Mouse (Mus musculus) hindbrain, postnatal 0 days (tissue): ENCODE data around the gene Rpia. TPM values are rescaled to one million over a fixed set of nuclear protein-coding genes. Genes with fewer than 3 reads are reported as not detected.
A peak's percentile ranks its signal among the peaks of the same experiment; 100 is the strongest.

ENCODE experiments used
- ATAC-seq: fragments of 200-750 bp; cut with Nextera tagmentation; 2 replicates; pipeline ENCODE4 v1.8.0; 2017; ENCODE audit warnings: mild to moderate bottlenecking, moderate TSS enrichment, moderate library complexity
- DNase-seq: peaks from one replicate; pipeline ENCODE4 v3.0.0-alpha.2; 2015; ENCODE audit warnings: low spot score
- H3K27ac ChIP-seq: fragments of 300-500 bp; sonication (generic); 2 replicates; pipeline ENCODE4 v1.5.1; 2014; ENCODE audit warnings: mild to moderate bottlenecking
- H3K27me3 ChIP-seq: fragments of 300-500 bp; sonication (generic); 2 replicates; pipeline ENCODE4 v1.6.1; 2014; ENCODE audit warnings: low read length, mixed read lengths; ENCODE audit not compliant: insufficient read depth
- H3K36me3 ChIP-seq: fragments of 300-500 bp; sonication (generic); 2 replicates; pipeline ENCODE4 v1.6.1; 2014; ENCODE audit warnings: low read length, mixed read lengths; ENCODE audit not compliant: insufficient read depth
- H3K4me1 ChIP-seq: fragments of 300-500 bp; sonication (generic); 2 replicates; pipeline ENCODE4 v1.6.1; 2014; ENCODE audit warnings: antibody characterized with exemption, low read length, mixed read lengths; ENCODE audit not compliant: insufficient read depth
- H3K4me2 ChIP-seq: fragments of 300-500 bp; sonication (generic); 2 replicates; pipeline ENCODE4 v1.6.1; 2014; ENCODE audit warnings: low read depth, mild to moderate bottlenecking, low read length, moderate library complexity, mixed read lengths
- H3K4me3 ChIP-seq: fragments of 300-500 bp; sonication (generic); 2 replicates; pipeline ENCODE4 v1.5.1; 2014; ENCODE audit warnings: low read length
- H3K9ac ChIP-seq: fragments of 300-500 bp; sonication (generic); replicated peaks from 2 replicates; pipeline ENCODE4 v1.6.1; 2014; ENCODE audit warnings: mild to moderate bottlenecking, low read length, moderate library complexity, mixed read lengths
- H3K9me3 ChIP-seq: fragments of 300-500 bp; sonication (generic); 2 replicates; pipeline ENCODE4 v1.6.1; 2016; ENCODE audit warnings: low read length, mixed read lengths
- CTCF ChIP-seq: IDR thresholded peaks from 2 replicates; pipeline ENCODE4 v1.5.1; 2016; ENCODE audit warnings: antibody characterized with exemption, control low read depth, low read depth
- WGBS: fragments of 180-500 bp; shearing (Covaris S2); extraction: QIAGEN DNeasy Blood & Tissue Kit; methylation state at CpG from one replicate; pipeline ENCODE4 v1.1.7; 2014; 5-methylcytosine and 5-hydroxymethylcytosine counted together
- polyA plus RNA-seq: library from polyadenylated mRNA; unstranded; fragments of >200 nt; fragmentation: Nextera tagmentation; extraction: Ambion mirVana; gene quantifications from 2 replicates; pipeline ENCODE4 v1.2.1, GENCODE M21; 2015
- total RNA-seq: library from RNA; depleted of rRNA; stranded (reverse); fragments of >200 nt; gene quantifications from 2 replicates; pipeline ENCODE4 v1.2.3, GENCODE M21; 2014; rRNA removed

Rpia gene
- total and polyA plus RNA-seq, 2 experiments from 2014 or later = 1.7 to 9.0 TPM

DNA sequence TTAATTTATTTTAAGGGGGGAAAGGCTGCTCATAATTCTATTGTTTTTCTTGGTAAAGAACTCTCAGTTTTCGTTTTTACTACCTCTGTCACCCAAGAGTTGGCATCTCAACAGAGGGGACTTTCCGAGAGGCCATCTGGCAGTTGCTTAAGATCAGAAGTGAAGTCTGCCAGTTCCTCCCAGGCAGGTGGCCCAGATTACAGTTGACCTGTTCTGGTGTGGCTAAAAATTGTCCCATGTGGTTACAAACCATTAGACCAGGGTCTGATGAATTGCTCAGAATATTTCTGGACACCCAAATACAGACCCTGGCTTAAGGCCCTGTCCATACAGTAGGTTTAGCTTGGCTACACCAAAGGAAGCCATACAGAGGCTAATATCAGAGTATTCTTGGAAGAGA lies 66.4 kb downstream of the Rpia start:
- no peak overlapping the region for H3K9ac ChIP-seq
- H3K27ac ChIP-seq = no peak overlapping the region
- DNase-seq = peak; percentile 20
- no peak overlapping the region for H3K4me2 ChIP-seq
- H3K4me1 ChIP-seq = no peaks in the 10 kb centered on the region
- no peak for ATAC-seq
- H3K4me3 ChIP-seq = no peak overlapping the region
- no peaks in the 10 kb centered on the region for H3K27me3 ChIP-seq
- TF ChIP-seq CTCF = no peak
- no peaks in the 10 kb centered on the region for H3K9me3 ChIP-seq
- H3K36me3 ChIP-seq = no peaks in the 10 kb centered on the region
- WGBS = 46% methylated on average over 2 of the region's 2 CpGs

DNA sequence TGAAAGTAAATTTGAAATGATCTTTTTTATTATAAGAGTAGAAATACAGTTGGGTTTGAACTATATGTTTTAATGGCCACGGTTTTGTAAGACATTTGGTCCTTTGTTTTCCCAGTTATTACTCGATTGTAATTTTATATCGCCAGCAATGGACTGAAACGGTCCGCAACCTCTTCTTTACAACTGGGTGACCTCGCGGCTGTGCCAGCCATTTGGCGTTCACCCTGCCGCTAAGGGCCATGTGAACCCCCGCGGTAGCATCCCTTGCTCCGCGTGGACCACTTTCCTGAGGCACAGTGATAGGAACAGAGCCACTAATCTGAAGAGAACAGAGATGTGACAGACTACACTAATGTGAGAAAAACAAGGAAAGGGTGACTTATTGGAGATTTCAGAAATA lies 67.3 kb downstream of the Rpia start:
- no peak overlapping the region for H3K9ac ChIP-seq
- H3K36me3 ChIP-seq = no peaks in the 10 kb centered on the region
- 90% methylated on average over 13 of the region's 13 CpGs for WGBS
- no peak overlapping the region for H3K4me2 ChIP-seq
- DNase-seq (no peak), ATAC-seq (no peak)
- no peaks in the 10 kb centered on the region for H3K9me3 ChIP-seq
- H3K27ac ChIP-seq = no peak overlapping the region
- H3K27me3 ChIP-seq = no peaks in the 10 kb centered on the region
- no peak overlapping the region for H3K4me3 ChIP-seq
- TF ChIP-seq CTCF = no peak
- H3K4me1 ChIP-seq = no peaks in the 10 kb centered on the region

GRCm38 (mm10) chr6:70722298-70722697 lies 69.7 kb downstream of the Rpia start:
- Histone ChIP-seq H3K27ac (no peak overlapping the region), H3K4me2 (no peak overlapping the region), H3K4me1 (no peaks in the 10 kb centered on the region), H3K27me3 (no peaks in the 10 kb centered on the region), H3K9ac (no peak overlapping the region), H3K36me3 (no peaks in the 10 kb centered on the region), H3K4me3 (no peak overlapping the region), H3K9me3 (no peaks in the 10 kb centered on the region)
- no peak for TF ChIP-seq CTCF
- DNase-seq = no peak
- ATAC-seq = no peak
- WGBS = 91% methylated on average over 7 of the region's 7 CpGs

GRCm38 (mm10) chr6:70718760-70719159 lies 73.3 kb downstream of the Rpia start:
- ATAC-seq = no peak
- no peak for TF ChIP-seq CTCF
- Histone ChIP-seq H3K4me1 (no peaks in the 10 kb centered on the region), H3K27ac (no peak overlapping the region), H3K27me3 (no peaks in the 10 kb centered on the region), H3K36me3 (no peaks in the 10 kb centered on the region), H3K4me2 (no peak overlapping the region), H3K9me3 (no peaks in the 10 kb centered on the region), H3K4me3 (no peak overlapping the region), H3K9ac (no peak overlapping the region)
- DNase-seq = no peak
- 63% methylated on average over 2 of the region's 2 CpGs for WGBS

GRCm38 (mm10) chr6:70718164-70718563 lies 73.9 kb downstream of the Rpia start:
- H3K4me2 ChIP-seq = no peak overlapping the region
- ATAC-seq (no peak), DNase-seq (no peak)
- H3K9ac ChIP-seq = no peak overlapping the region
- H3K4me1 ChIP-seq = no peaks in the 10 kb centered on the region
- H3K9me3 ChIP-seq = no peaks in the 10 kb centered on the region
- no peaks in the 10 kb centered on the region for H3K36me3 ChIP-seq
- H3K27me3 ChIP-seq = no peaks in the 10 kb centered on the region
- TF ChIP-seq CTCF = no peak
- no peak overlapping the region for H3K27ac ChIP-seq
- H3K4me3 ChIP-seq = no peak overlapping the region
- WGBS = 82% methylated on average over 4 of the region's 4 CpGs

DNA sequence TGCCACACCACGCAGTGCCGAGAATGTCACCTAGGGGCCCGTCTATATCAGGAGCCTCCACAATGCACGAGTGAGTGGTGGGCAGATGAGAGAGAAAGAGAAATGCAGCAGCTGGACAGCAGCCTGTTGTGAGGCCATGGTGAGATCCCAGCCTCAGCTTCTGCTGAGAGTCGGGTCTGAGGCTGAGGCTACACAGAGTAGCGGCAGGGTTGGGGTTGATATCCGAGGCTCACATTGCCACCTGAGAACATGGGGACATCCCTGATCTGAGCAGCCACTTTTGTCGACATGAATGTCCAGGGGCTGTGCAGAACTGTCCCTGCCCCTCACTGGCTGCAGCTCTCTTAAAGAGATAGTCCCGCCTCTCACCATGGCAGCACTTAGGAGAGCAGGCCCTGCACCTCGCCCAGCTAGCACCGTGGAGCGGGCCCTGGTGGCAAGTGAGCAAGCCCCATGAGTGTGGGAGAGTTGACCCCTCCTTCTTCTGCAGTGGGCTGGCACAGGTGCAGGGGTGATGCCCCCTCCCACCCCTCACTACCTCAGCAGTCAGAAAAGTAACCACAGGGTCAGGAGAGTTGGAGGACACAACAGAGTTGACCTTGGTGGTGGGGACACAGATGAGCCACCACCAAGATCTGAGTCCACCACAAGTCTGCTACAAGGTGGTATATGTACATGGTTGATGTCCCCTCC lies 75.2 kb downstream of the Rpia start:
- no peaks in the 10 kb centered on the region for H3K9me3 ChIP-seq
- H3K27ac ChIP-seq = no peak overlapping the region
- 78% methylated on average over 12 of the region's 12 CpGs for WGBS
- TF ChIP-seq CTCF = no peak
- DNase-seq = no peak
- ATAC-seq = no peak
- H3K9ac ChIP-seq = no peak overlapping the region
- no peaks in the 10 kb centered on the region for H3K27me3 ChIP-seq
- H3K4me1 ChIP-seq = no peaks in the 10 kb centered on the region
- H3K4me2 ChIP-seq = no peak overlapping the region
- no peak overlapping the region for H3K4me3 ChIP-seq
- H3K36me3 ChIP-seq = no peaks in the 10 kb centered on the region

Other genes with a start within 250 kb of the Rpia start
- 18.3 and 25.6 TPM in 2 replicates for gene Eif2ak3, start 52.3 kb upstream of the Rpia start, total RNA-seq
- 7.6 and 8.2 TPM in 2 replicates for gene Eif2ak3, start 52.3 kb upstream of the Rpia start, polyA plus RNA-seq
- gene Tex37, start 126.7 kb upstream of the Rpia start, total RNA-seq = not detected in 2 replicates
- gene Tex37, start 126.7 kb upstream of the Rpia start, polyA plus RNA-seq = not detected in 2 replicates
- gene Foxi3, start 164.3 kb upstream of the Rpia start, total RNA-seq = not detected in 2 replicates
- not detected in 2 replicates for gene Foxi3, start 164.3 kb upstream of the Rpia start, polyA plus RNA-seq